Mouse (Mus musculus) C2C12 (cell line): Measurements from ENCODE around the gene Flnc. TPM values are rescaled to one million over a fixed set of nuclear protein-coding genes. Genes with fewer than 3 reads are reported as not detected.
A peak's percentile ranks its signal among the peaks of the same experiment; 100 is the strongest.

Experiments
- H3K27me3 ChIP-seq: one replicate; pipeline ENCODE4 v1.6.1; 2011; ENCODE audit not compliant: control insufficient read depth, insufficient read depth, insufficient read length
- H3K36me3 ChIP-seq: one replicate; pipeline ENCODE4 v1.6.1; 2011; ENCODE audit not compliant: control insufficient read depth, insufficient read depth
- H3K4me3 ChIP-seq: one replicate; pipeline ENCODE4 v1.5.1; 2011; ENCODE audit warnings: mild to moderate bottlenecking, control low read depth; ENCODE audit not compliant: poor library complexity, insufficient read depth, severe bottlenecking
- H3K79me2 ChIP-seq: one replicate; pipeline ENCODE4 v1.6.1; 2011; ENCODE audit not compliant: control insufficient read depth, insufficient read depth
- H3K79me3 ChIP-seq: one replicate; pipeline ENCODE4 v1.6.1; 2011; ENCODE audit warnings: low read depth, control low read depth
- H3ac ChIP-seq: one replicate; pipeline ENCODE3; 2011; ENCODE audit warnings: low read depth; ENCODE audit not compliant: control insufficient read depth, insufficient read length
- CEBPB ChIP-seq: IDR thresholded peaks from one replicate; pipeline ENCODE4 v1.6.1; 2011; ENCODE audit warnings: low read depth, mild to moderate bottlenecking, control low read depth, moderate library complexity
- CTCF ChIP-seq: IDR thresholded peaks from one replicate; pipeline ENCODE4 v1.5.1; 2011; ENCODE audit not compliant: control insufficient read depth, insufficient read depth, insufficient read length
- FOSL1 ChIP-seq: IDR thresholded peaks from one replicate; pipeline ENCODE4 v1.8.0; 2011; ENCODE audit warnings: mild to moderate bottlenecking, low read length; ENCODE audit not compliant: poor library complexity, insufficient read depth, severe bottlenecking
- MAX ChIP-seq: IDR thresholded peaks from one replicate; pipeline ENCODE4 v1.6.1; 2011; ENCODE audit warnings: mild to moderate bottlenecking, control low read depth
- MYOD1 ChIP-seq: IDR thresholded peaks from one replicate; pipeline ENCODE4 v1.6.1; 2011; ENCODE audit warnings: low read depth; ENCODE audit not compliant: control insufficient read depth, insufficient read length
- MYOG ChIP-seq: IDR thresholded peaks from one replicate; pipeline ENCODE4 v1.6.1; 2011; ENCODE audit not compliant: control insufficient read depth, insufficient read length; ENCODE audit errors: extremely low read depth
- USF1 ChIP-seq: IDR thresholded peaks from one replicate; pipeline ENCODE4 v1.6.1; 2011; ENCODE audit warnings: low read depth, mild to moderate bottlenecking, control low read depth, moderate library complexity
- polyA plus RNA-seq: library from polyadenylated mRNA; unstranded; fragments of >200 nt; fragmentation: generic; extraction: Trizol; gene quantifications from one replicate; pipeline ENCODE4 v1.2.1, GENCODE M21; 2012; ENCODE audit warnings: missing spikeins

Gene Flnc
- polyA plus RNA-seq, 1 experiment = 51.0 TPM

GRCm38 (mm10) chr6:29463388-29463787 is 30.3 kb downstream of the Flnc start:
- Histone ChIP-seq H3K27me3 (no peaks in the 10 kb centered on the region), H3K36me3 (peaks cover 28% of the 10 kb centered on the region), H3K4me3 (no peak overlapping the region), H3K79me3 (peaks cover 2% of the 10 kb centered on the region), H3K79me2 (peaks cover 8% of the 10 kb centered on the region), H3ac (no peak overlapping the region)
- TF ChIP-seq USF1 = no peak
- no peak for TF ChIP-seq MYOD1
- TF ChIP-seq CEBPB = no peak

- peaks cover 2% of the 10 kb centered on the region for H3K79me3 ChIP-seq
- H3K4me3 ChIP-seq = peak within 1 kb of the TSS; percentile 84
- TF ChIP-seq CTCF (no peak), USF1 (peak; percentile 87), MYOD1 (no peak), MYOG (no peak), MAX (peak; percentile 26), FOSL1 (no peak), CEBPB (peak; percentile 99)
- H3K36me3 ChIP-seq = peaks cover 3% of the 10 kb centered on the region
- peak within 1 kb of the TSS; percentile 78 for H3ac ChIP-seq
- no peaks in the 10 kb centered on the region for H3K27me3 ChIP-seq
- peaks cover 14% of the 10 kb centered on the region for H3K79me2 ChIP-seq
These were observed 34.7 kb downstream of the Flnc start, which contains the start of gene Atp6v1f for GRCm38 (mm10) chr6:29467583-29468354. Gene Atp6v1f (plus strand): TSS chr6:29467718.

GRCm38 (mm10) chr6:29468851-29469250 is 35.8 kb downstream of the Flnc start:
- peaks cover 2% of the 10 kb centered on the region for H3K79me3 ChIP-seq
- H3K79me2 ChIP-seq = peaks cover 14% of the 10 kb centered on the region
- peaks cover 3% of the 10 kb centered on the region for H3K36me3 ChIP-seq
- H3ac ChIP-seq = no peak overlapping the region
- H3K27me3 ChIP-seq = no peaks in the 10 kb centered on the region
- H3K4me3 ChIP-seq = no peak overlapping the region
- TF ChIP-seq CTCF (no peak), USF1 (no peak), MAX (no peak)

GRCm38 (mm10) chr6:29471137-29471536 is 38.1 kb downstream of the Flnc start, which contains the start of gene Atp6v1fnb:
Gene Atp6v1fnb (plus strand): TSS chr6:29471437.
- H3K79me3 ChIP-seq = peaks cover 2% of the 10 kb centered on the region
- peaks cover 14% of the 10 kb centered on the region for H3K79me2 ChIP-seq
- H3ac ChIP-seq = no peak within 1 kb of the TSS
- no peaks in the 10 kb centered on the region for H3K27me3 ChIP-seq
- H3K36me3 ChIP-seq = peaks cover 3% of the 10 kb centered on the region
- H3K4me3 ChIP-seq = no peak within 1 kb of the TSS
- TF ChIP-seq USF1 (no peak), MYOG (no peak), CTCF (no peak), CEBPB (no peak), MYOD1 (no peak)

- TF ChIP-seq MYOG = no peak
- TF ChIP-seq FOSL1 = no peak
- no peak for TF ChIP-seq MYOD1
- TF ChIP-seq CEBPB = no peak
- no peak for TF ChIP-seq USF1
- no peak for TF ChIP-seq MAX
- no peak for TF ChIP-seq CTCF
- H3K36me3 ChIP-seq = peaks cover 3% of the 10 kb centered on the region
- H3K79me2 ChIP-seq = no peaks in the 10 kb centered on the region
- H3K4me3 ChIP-seq = no peak overlapping the region
- H3K27me3 ChIP-seq = peaks cover 10% of the 10 kb centered on the region
- no peaks in the 10 kb centered on the region for H3K79me3 ChIP-seq
- no peak overlapping the region for H3ac ChIP-seq
These were observed 41.1 kb downstream of the Flnc start for GRCm38 (mm10) chr6:29473941-29474691.
